Mouse (Mus musculus) ES-Bruce4 (cell line): ENCODE measurements around the gene Ttc16. TPM values are rescaled to one million over a fixed set of nuclear protein-coding genes. Genes with fewer than 3 reads are reported as not detected.

Experiments used
- H3K27ac ChIP-seq: 2 replicates; pipeline ENCODE4 v1.5.1; 2012; ENCODE audit warnings: low read length, inconsistent platforms; ENCODE audit not compliant: insufficient read depth
- H3K27me3 ChIP-seq: 2 replicates; pipeline ENCODE4 v1.6.1; 2012; ENCODE audit warnings: mild to moderate bottlenecking, low read length, inconsistent platforms; ENCODE audit not compliant: control insufficient read depth, poor library complexity, insufficient read depth, severe bottlenecking
- H3K36me3 ChIP-seq: 2 replicates; pipeline ENCODE4 v1.6.1; 2012; ENCODE audit warnings: inconsistent platforms, mild to moderate bottlenecking, low read length, moderate library complexity; ENCODE audit not compliant: control insufficient read depth, poor library complexity, insufficient read depth, severe bottlenecking
- H3K4me1 ChIP-seq: one replicate; pipeline ENCODE4 v1.8.1; 2011; ENCODE audit warnings: low read length; ENCODE audit not compliant: control insufficient read depth, insufficient read depth
- H3K4me3 ChIP-seq: 2 replicates; pipeline ENCODE4 v1.5.1; 2011; ENCODE audit warnings: low read depth, mild to moderate bottlenecking, low read length
- H3K9ac ChIP-seq: 2 replicates; pipeline ENCODE4 v1.6.1; 2012; ENCODE audit warnings: low read depth, mild to moderate bottlenecking, inconsistent platforms; ENCODE audit not compliant: poor library complexity, severe bottlenecking
- H3K9me3 ChIP-seq: replicated peaks from 2 replicates; pipeline ENCODE4 v1.6.1; 2012; ENCODE audit warnings: mild to moderate bottlenecking, low read length, inconsistent platforms; ENCODE audit not compliant: control insufficient read depth, poor library complexity, insufficient read depth, severe bottlenecking
- CTCF ChIP-seq: IDR thresholded peaks from one replicate; pipeline ENCODE4 v1.8.1; 2011; ENCODE audit warnings: low read depth, low read length
- EP300 ChIP-seq: IDR thresholded peaks from 2 replicates; pipeline ENCODE4 v1.6.1; 2011; ENCODE audit warnings: low read depth, low read length; ENCODE audit not compliant: insufficient read depth
- POLR2A ChIP-seq: IDR thresholded peaks from one replicate; pipeline ENCODE4 v1.8.1; 2011; ENCODE audit warnings: low read length; ENCODE audit not compliant: insufficient read depth
- polyA plus RNA-seq: library from polyadenylated mRNA; stranded (reverse); fragments of >200 nt; gene quantifications from 2 replicates; pipeline ENCODE4 v1.2.4, GENCODE M21; 2011; ENCODE audit warnings: low read depth; ENCODE audit not compliant: missing spikeins, insufficient read depth, insufficient read length

The Ttc16 gene
- polyA plus RNA-seq, 1 experiment: 2.2 TPM

DNA sequence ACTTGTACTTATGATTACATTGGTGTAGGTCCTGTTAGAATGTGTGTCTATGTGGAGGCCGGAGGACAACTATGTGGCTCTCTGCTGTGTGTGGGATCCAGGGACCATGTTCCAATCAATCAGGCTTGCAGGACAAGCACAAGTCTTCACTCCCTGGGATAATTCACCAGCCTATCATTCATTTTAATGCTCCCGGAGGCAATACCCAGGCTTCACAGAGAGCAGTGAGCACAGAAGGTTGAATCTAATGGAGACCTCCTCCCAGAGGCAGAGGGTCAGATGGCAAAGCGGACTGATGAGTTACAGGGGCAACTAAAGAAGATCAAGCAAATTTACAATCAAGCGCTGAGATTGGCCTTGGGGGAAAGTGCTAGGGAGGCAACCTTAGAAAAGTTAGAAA is 45.9 kb downstream of the Ttc16 start:
- TF ChIP-seq EP300 (no peak), CTCF (no peak), POLR2A (no peak)
- Histone ChIP-seq H3K9me3 (no peaks in the 10 kb centered on the region), H3K27ac (no peak overlapping the region), H3K36me3 (no peaks in the 10 kb centered on the region), H3K9ac (no peak overlapping the region), H3K27me3 (no peaks in the 10 kb centered on the region), H3K4me3 (no peak overlapping the region), H3K4me1 (peaks cover 2% of the 10 kb centered on the region)

GRCm38 (mm10) chr2:32728463-32728862 is 47.0 kb downstream of the Ttc16 start:
- Histone ChIP-seq H3K4me3 (peak overlapping the region; percentile 8; the same call in 1 of the 2 replicates), H3K27me3 (no peaks in the 10 kb centered on the region), H3K9me3 (no peaks in the 10 kb centered on the region), H3K4me1 (peaks cover 2% of the 10 kb centered on the region), H3K27ac (no peak overlapping the region), H3K36me3 (no peaks in the 10 kb centered on the region), H3K9ac (no peak overlapping the region)
- no peak for TF ChIP-seq EP300
- TF ChIP-seq POLR2A: no peak
- no peak for TF ChIP-seq CTCF

DNA sequence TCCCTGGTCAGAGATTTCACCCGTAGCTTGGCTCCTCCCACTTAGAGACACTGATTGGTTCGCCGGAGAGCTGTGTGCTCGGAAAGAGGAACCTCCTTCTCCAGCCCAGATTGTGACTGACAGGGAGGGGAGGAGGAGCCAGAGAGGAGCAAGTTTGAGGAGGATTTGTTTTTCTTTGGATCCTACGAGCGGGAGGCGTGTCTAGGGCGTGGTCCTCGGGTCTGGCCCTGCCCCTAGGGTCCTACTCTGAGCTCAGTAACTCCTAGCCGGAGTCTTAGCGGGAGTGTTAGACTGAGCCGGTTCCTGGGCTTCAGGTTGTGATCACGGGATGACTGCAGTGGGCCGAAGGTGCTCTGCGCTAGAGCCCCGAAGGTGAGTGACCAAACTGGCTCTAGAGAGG is 48.0 kb downstream of the Ttc16 start:
- TF ChIP-seq EP300 (no peak), CTCF (no peak), POLR2A (no peak)
- Histone ChIP-seq H3K9ac (no peak overlapping the region), H3K27ac (no peak overlapping the region), H3K4me1 (peaks cover 2% of the 10 kb centered on the region), H3K9me3 (no peaks in the 10 kb centered on the region), H3K27me3 (no peaks in the 10 kb centered on the region), H3K4me3 (peak overlapping the region; percentile 44), H3K36me3 (no peaks in the 10 kb centered on the region)

- Histone ChIP-seq H3K9ac (no peak overlapping the region), H3K36me3 (no peaks in the 10 kb centered on the region), H3K9me3 (no peaks in the 10 kb centered on the region), H3K4me1 (peaks cover 4% of the 10 kb centered on the region), H3K4me3 (no peak overlapping the region), H3K27me3 (no peaks in the 10 kb centered on the region), H3K27ac (no peak overlapping the region)
- no peak for TF ChIP-seq CTCF
- TF ChIP-seq POLR2A: no peak
- no peak for TF ChIP-seq EP300
Observed at GRCm38 (mm10) chr2:32724832-32725790, 50.3 kb downstream of the Ttc16 start.

DNA sequence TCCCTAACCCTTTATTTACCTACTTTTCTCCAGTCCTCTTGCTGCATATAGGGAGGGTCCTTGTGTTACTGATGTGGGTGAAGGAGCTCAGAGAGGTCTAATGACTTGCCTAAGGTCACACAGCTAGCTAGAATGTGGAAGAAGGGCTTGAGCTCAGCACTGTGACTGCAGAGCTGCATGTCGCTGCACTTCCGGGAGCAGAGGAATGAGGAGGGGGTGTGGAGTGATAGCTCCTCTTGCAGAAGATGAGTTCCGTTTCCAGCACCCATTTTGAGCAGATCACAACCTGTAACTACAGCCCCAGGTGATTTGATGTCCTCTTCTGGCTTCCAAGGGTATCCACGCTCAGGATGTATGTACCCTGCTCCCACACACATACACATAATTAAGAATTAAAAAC is 51.3 kb downstream of the Ttc16 start:
- Histone ChIP-seq H3K27ac (no peak overlapping the region), H3K4me1 (peaks cover 4% of the 10 kb centered on the region), H3K9ac (no peak overlapping the region), H3K27me3 (no peaks in the 10 kb centered on the region), H3K36me3 (no peaks in the 10 kb centered on the region), H3K4me3 (no peak overlapping the region), H3K9me3 (no peaks in the 10 kb centered on the region)
- TF ChIP-seq POLR2A: no peak
- no peak for TF ChIP-seq EP300
- no peak for TF ChIP-seq CTCF

DNA sequence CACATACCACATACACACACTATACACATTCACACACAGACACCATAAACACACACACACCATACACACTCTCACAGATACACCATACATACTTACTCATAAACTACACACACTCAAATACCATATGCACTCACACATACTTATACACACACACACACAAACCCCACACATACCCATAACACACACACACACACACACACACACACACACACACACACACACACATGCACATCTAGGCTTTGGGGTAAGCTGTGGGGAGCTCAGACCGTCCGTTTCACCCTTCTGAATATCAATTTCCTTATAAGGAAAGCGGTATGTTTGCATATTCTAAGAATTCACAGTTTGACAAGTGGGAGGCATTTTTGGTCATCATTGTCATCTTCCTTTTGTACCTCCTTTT is 52.9 kb downstream of the Ttc16 start:
- Histone ChIP-seq H3K36me3 (no peaks in the 10 kb centered on the region), H3K9ac (no peak overlapping the region), H3K9me3 (no peaks in the 10 kb centered on the region), H3K4me3 (no peak overlapping the region), H3K4me1 (peaks cover 2% of the 10 kb centered on the region), H3K27ac (no peak overlapping the region), H3K27me3 (no peaks in the 10 kb centered on the region)
- TF ChIP-seq POLR2A (no peak), EP300 (no peak), CTCF (no peak)
